Mouse (Mus musculus) right cerebral cortex, adult 18-20 months (tissue): ENCODE data around the gene Ech1.

Source experiments
- DNase-seq: peaks from one replicate; pipeline ENCODE4 v3.0.0; 2022; ENCODE audit warnings: mixed read lengths

The Ech1 gene

GRCm38 (mm10) chr7:28806869-28807268 is 18.1 kb upstream of the Ech1 start:
- no peak for DNase-seq

- DNase-seq, result no peak
Measured at GRCm38 (mm10) chr7:28807641-28808220, 17.3 kb upstream of the Ech1 start.

DNA sequence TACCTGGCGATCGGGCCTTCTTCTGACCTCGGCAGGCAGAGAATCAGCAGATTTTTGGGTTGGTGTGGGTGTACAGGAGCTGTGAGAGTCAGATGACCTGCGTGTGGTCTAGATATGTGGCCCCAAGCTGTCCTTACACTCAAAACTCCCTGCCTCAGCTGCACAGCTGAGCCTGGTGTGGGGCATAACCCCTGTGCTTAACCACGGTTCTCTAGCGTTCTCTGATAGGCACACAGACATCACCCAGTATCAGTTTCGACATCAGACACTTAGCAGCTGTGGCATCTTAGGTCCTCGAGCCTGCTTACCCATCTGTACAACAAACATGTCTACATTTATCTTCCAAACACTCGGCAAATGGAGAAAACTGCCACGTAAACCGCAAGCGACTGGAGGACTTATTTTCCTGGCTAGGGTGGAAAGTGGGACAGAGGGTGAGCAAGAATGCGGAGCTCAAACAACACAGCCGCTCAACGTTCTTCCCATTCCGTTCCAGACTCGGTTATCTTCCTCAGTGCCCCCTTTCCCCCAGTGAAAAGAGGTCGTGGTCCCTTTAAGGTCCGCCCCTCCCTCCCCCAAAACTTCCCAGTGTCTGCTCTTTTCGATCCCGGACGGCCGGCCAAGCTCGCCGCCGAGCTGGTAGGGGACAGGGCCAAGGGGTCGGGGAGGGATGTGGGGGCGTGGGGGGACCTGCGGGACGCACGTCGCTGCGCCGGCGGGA is 16.6 kb upstream of the Ech1 start, which contains the start of gene Hnrnpl:
Gene Hnrnpl (plus strand): TSS at position 321 of the 721 bp plus-strand sequence.
- DNase-seq, result no peak

DNA sequence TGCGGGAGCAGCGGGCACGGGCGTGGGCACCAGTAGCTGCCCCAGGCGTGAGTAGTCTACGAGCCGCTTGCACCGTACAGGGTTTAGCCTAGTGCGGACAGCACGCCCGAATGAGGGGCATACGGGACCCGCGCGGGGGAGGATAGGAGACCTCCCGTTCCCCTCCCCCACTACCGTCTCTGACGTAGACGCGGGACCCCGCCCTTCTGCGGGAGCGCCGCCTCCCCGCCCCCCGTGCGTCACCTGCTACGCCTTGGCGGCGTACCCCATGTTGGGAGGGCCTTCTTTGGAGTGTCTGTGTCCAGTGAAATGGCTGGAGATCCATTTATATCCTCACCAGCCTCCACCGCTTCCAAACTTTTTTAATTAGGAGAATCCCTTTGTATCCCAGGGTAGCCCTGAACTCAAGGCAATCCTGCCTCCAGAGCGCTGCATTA is 16.0 kb upstream of the Ech1 start:
- DNase-seq, result peak; percentile 95

GRCm38 (mm10) chr7:28809401-28810089 is 15.5 kb upstream of the Ech1 start:
- DNase-seq, result peak; percentile 55

DNA sequence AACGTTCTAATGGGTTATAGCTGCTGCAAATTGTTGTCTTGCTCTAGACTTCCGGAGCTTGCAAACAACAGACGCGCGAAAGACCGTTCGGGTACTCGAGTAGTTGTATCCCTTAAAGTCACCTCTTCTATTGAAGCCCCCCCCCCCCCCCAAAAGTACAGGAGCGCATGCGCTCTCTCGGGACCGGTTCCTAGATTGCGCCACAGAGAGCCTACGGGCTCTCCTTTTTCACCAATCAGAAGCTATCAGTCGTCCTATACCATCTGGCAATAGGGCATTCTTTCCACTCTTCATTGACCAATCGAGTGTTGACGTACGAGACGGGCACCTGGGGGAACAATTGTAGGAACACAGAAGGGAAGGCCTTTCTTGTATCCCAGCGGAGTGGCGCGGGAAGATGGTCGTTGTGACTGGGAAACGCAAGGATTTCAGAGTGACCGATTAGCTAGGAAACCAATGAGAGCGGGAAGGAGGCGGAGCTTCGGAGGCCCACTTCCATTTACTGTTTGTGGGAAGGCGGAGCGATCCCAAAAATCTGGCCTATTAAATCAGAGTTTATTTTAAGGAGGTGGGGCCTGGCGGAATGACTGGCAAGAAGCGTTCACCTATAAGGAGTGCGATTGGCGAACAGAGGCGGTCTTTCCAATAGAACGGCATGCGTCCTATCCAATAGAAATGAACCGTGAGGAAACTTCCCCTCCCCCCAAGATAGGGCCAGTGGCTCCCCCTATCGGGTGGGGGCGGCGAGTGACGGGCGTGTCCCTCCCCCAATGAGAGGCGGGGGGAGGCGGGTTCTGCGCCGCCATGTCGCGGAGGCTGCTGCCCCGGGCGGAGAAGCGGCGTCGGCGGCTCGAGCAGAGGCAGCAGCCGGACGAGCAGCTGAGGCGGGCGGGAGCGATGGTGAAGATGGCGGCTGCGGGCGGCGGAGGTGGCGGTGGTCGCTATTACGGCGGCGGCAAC is 14.6 kb upstream of the Ech1 start:
- DNase-seq, result peak; percentile 99

- peak; percentile 92 for DNase-seq
Measured at GRCm38 (mm10) chr7:28811228-28811627, 13.8 kb upstream of the Ech1 start.

GRCm38 (mm10) chr7:28811640-28812275 is 13.3 kb upstream of the Ech1 start:
- DNase-seq, result no peak

DNA sequence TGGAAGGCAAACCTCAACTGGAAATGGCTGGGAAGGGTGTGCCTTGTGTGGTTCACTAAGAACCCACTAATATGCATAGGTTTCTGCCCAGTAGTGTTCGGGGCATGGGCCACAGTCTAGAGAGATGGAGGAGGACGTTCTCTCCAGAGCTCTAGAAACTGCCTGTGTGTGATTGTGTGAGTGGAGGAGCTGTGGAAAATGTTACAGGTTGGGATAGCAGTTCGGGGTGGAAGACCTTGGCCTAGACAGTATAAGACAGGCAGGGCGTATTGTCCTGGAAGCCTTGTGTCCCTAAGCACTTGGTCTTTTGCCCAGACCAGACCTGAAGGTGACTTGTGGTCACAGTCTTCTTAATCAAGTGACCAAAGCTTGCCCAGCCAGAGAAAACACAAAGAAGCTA is 12.6 kb upstream of the Ech1 start:
- DNase-seq, result no peak

DNA sequence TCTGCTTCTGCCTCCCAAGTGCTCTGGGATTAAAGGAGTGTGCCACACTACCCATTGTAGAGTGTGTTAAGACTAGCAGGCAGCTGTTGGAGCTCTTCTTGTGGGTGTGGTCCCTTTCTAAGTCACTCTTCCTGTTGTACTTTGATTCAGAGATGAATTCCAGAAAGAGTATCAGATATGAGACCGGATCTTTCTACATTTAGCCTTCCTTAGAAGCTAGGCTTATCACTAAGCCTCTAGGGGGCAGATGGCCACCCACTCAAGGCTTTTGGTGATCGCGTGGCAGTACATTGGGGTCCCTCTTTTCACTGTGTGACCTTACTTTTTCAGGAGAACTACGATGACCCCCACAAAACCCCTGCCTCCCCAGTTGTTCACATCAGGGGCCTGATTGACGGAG is 12.1 kb upstream of the Ech1 start:
- no peak for DNase-seq

- no peak for DNase-seq
Measured at GRCm38 (mm10) chr7:28814306-28815034, 10.5 kb upstream of the Ech1 start.

DNA sequence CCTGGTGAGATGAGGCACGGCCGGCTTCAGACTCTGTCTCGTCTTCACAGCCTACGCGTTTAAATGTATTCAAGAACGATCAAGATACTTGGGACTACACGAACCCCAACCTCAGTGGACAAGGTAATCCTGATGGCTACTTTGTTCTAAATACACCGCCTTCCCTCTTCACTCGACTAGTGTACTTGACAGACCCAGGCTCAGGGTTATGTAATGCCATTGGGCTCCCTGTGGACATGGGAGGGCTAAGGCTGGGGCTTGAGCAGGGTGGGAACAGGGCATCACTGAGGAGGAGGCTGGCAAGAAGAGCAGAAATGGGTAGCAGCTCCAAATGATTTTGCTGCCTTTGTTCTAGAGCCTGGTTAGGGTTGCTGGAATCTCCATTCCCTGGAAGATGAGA is 9.8 kb upstream of the Ech1 start:
- DNase-seq, result no peak

DNA sequence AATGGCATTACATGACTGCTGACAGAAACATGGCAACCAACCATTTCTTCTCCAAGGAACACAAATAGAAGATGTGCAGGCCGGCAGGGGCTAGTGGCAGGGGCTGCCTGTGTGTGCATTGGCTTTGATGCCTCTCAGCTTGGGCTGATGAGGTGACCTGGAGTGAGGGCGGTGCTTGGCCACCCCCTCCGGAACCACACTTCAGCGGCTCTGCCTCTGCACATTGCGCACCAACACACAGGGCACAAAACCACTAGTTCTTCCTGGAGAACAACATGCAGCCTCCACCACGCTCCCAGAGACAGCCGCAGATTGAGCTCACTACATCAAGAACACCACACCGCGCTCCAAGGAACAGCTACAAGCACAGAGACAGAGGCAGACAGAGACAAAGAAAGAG is 8.8 kb upstream of the Ech1 start:
- DNase-seq, result no peak

- DNase-seq, result no peak
Measured at GRCm38 (mm10) chr7:28816920-28817319, 8.1 kb upstream of the Ech1 start.

- DNase-seq, result no peak
Measured at GRCm38 (mm10) chr7:28817524-28817923, 7.5 kb upstream of the Ech1 start.

- DNase-seq, result no peak
Measured at GRCm38 (mm10) chr7:28817957-28818356, 7.1 kb upstream of the Ech1 start.

- DNase-seq, result no peak
Measured at GRCm38 (mm10) chr7:28818436-28818835, 6.6 kb upstream of the Ech1 start.

DNA sequence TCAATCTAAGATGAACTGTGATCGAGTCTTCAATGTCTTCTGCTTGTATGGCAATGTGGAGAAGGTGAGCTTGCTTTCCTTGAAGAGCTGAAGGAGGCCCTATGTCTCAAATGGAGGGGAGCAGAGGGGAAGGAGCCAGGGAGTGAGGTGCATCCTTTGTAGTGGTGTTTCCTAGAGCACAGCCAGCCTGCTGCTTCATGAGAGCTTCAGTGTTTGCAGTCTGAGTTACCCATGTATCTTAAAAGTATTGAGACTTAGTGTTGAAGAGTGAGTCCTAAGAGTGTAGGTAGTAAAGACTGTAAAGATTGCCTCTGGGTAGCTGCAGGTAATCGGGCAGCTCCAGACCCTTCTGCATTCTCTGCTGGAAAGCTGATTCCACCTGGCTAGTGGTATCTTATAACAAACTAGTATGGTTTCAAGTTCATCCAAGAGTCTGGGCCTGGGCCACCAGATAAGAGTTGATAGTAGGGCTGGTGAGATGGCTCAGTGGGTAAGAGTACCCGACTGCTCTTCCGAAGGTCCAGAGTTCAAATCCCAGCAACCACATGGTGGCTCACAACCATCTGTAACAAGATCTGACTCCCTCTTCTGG is 6.1 kb upstream of the Ech1 start:
- DNase-seq, result no peak

DNA sequence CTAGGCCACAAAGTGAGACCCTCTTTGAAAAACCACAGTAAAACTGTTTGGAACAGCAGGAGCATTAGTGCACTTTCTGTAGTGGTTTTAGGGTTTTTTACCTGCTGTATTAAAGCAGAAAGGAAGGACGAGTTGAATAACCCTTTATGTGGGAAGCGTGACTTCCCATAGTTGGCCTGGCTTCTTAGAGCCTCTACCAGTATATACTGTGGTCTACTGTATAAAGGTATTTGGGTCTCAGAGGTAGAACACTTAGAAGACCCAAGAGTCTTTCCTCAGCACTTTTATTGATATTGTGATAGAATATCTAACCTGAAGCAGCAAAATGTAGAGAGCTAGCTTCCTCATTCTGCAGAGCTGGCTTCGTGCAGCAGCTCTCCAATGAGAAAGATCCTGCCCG is 5.4 kb upstream of the Ech1 start:
- no peak for DNase-seq

DNA sequence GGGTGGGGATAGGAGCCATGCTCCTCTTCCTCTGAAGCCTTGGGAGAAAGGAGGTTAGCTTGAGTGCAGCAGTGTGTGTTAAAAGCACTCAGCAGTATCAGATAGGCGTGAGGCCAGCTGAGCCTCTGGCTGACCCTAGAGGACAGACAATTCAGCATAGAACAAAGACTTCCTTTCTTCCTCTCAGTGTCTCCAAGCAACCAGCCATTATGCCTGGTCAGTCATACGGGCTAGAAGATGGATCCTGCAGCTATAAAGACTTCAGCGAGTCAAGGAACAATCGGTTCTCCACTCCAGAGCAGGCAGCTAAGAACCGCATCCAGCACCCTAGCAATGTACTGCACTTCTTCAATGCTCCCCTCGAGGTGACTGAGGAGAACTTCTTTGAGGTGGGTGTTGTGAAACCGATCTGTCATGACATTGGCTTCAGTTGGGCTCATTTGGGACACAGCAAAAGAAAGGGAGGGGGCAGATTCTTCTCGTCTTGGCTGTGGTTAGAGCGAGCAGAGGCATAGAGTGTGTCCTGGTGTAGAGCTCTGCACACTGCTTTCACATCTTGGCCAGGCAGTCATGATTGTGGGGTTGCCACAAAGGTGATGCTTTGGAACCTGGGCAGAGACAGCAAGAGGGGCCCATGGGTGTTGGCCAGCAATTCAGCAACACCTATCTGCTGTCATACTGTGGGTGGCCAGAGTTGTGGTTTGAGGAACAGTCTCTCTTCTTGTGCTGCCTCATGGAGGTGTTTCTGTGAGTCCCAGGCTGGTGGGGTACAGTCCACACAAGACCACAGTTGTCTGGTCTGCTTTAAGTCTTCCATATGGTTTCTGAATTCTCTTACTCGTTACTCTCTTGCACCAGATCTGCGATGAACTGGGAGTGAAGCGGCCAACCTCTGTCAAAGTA is 4.4 kb upstream of the Ech1 start:
- DNase-seq, result no peak
